Mouse (Mus musculus): ENCODE results near the gene Slc22a6.

Slc22a6 gene

DNA sequence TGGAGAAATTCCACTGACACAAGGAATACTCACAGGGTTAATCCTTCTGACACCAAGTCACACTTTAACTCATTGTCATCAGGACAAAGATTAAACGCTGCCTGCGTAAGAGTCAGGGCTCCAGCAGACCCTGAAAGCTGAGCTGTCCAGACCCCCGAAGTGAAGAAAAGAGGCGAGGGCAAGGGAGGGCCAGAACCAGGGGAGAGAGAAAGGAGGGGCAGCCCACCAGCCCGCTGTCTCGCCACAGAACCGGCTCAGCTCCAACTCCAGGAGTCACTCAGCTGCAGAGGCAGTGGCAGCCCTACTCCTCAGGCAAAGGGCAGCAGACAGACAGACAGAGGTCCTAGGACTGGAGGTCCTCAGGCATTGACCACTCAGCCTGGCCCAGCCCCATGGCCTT, at the start of gene Slc22a6:
Gene Slc22a6 (plus strand): TSS at position 136 of the 400 bp plus-strand sequence.
- no peak for DNase-seq (ENCODE audit: low read depth)

DNA sequence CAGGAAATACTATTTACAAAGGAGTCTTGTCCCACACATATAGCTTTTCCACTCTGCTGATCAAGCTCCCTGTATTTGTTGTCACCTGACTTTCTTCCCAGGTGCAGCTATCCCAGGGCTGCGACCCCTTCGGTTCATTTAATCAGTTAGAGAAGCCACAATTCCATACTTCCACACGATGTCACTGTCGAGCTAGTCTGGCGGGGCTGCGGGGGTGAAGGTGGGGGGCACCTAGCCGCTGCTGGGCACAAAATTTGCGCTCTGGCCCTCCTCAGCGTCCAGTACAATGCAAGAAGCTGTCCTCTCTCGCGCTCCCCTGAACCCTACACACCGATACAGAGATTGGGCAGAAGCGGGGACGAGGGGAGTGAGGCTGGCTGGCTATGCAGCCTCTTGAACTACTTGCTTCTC, 48.4 kb upstream of the Slc22a6 start:
- no peak for DNase-seq (ENCODE audit: low read depth)

DNA sequence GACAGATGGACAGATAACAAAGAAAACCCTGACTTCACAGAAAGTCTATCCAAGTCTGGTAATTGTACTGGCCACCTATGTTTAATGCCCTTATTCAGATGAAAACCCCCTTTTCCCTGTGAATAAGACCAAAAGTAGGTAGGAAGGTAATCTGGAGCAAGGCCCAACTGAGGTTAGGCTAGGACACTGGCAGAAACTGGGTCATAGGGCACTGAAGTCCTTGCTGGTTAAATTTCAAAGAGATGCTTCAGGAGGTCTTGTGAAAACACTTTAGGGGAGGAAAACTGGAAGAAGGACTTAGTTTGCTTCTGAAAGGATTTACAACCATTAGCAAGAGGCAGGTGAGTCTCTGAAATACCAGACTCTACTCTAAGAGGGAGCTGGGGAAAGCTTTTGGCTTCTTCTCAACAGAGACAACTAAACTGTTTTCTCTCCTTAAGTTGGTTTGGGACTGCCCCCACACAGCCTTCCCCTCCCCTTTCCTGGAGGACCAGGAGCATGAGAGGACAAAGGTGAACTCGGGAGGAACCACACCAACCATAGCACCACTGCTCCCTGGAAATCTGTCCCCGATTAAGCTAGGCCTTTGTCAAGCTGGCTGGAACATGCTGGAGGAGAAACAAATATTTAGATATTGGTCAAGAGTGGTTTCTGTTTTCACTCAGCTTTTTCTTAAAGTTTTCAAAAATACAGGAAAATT, 47.3 kb upstream of the Slc22a6 start:
- DNase-seq (ENCODE audit: low read depth), result no peak

DNA sequence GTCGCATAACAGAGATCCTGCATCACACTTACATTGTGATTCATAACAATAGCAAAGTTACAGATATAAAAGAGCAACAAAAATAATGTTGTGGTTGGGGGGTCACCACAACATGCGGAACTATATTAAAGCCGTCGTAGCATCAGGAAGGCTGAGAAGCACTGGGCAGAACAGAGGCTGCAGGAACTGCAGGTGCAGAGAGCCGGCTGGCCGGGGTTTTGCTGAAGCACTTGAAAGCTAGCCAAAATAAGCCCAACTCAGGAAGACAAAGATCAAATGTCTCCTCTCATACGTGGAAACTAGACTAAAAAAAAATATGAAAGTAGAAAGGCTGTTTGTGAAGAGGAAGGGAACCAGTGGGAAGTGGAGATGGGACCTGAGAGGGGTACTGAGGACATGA, 46.1 kb upstream of the Slc22a6 start:
- DNase-seq (ENCODE audit: low read depth), result no peak

DNA sequence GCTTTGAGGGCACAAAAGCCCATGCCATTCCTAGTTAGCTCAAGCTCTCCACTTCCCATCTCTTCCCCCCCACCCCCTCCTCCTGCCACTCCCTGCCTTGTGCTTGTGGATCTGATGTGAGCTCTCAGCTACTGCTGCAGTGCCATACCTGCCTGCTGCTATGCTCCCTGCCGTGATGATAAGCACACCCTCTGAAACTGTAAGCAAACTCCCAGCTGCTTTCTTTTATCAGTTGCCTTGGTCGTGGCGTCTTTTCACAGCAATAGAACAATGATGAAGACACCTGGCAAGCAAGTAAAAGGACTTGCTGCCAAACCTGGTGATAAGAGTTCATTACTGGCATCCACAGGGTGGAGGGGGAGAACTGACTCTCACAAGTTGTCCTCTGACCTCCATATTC, 45.4 kb upstream of the Slc22a6 start:
- DNase-seq (ENCODE audit: low read depth), result no peak

DNA sequence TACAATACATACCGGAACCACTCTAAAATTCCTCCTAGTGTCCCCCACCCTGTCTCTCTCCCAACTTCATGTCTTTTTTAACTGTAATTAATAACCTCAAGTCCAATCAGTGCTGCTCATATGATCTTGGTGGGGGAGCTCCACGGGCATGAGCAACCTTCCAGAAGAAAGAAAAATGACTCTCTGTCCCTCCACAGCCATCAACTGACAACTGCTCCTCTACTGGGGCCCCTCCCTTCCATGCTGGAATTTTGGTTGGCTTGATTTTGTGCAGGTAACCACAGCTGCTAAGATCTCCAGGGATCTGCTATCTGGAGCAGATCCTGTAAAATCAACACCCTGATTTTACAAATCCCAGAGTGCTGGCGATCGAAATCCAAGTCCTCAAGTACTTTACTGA, 40.4 kb upstream of the Slc22a6 start:
- no peak for DNase-seq (ENCODE audit: low read depth)

DNA sequence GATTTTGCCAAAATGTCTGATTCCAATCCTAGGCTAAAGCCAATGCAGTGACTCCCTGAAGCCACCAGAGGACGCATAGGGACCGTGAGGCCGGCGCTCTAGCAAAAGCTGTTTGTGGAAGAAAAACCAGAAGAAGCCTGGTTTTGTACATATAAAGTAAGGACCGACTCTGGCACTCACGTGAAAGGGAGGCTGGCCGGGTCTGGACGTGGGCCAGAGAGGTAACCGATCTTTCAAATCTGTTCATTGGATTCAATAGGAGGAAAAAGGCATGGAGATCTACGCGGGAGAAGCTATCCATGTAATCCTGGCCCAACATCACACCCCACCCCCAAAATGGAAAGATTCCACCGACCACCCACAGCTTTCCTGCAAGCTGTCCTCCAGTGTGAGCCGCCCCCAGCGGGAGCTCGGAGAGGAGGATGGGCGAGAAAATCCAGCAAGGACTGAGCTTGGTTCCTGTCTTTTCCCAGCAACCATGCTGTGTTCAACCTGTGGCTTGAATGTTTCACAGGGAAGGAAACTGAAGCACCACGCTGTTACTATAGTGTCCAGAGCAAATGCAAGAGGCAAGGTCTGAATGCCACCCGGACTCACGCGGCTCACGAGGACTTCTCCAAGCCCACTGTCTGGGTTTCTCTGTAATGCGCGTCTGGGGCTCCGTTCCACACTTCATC, 39.4 kb upstream of the Slc22a6 start:
- DNase-seq (ENCODE audit: low read depth), result peak; percentile 44

DNA sequence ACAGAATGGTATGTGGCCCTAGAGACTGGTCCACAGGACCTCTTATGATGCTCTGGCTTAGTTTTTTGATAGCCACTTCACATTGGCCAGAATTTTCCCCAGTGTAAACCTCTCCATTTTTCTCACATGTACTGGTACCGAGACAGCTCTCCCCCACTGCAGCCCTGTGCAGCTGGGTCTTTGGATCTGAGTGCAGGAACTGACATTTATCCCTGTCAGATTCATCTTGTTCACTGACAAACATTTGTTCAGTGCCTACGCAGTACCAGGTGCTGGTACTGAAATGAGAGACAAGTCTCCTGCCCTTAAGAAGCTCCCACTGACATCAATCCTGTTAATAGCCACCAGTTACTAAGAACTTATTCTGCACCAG, 38.9 kb upstream of the Slc22a6 start:
- DNase-seq (ENCODE audit: low read depth), result no peak

DNA sequence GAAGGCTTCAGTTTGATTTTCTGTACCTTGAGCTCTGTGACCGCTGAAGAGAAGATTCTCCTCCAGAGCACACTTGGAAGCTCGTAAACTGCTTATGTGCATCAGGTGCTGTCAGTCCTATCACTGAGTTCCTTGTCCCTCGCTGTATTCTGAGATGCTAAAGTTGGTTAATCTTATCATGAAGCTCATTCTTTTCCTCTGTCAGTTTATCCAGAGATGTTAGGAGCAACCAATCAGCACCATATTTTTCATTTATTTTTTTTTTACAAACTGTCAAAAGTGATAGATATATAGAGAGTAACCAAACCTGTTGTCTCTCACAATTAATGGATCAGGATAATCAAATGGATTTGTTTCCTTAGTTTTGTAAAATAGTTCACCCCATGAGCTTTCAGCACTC, 32.5 kb upstream of the Slc22a6 start:
- DNase-seq (ENCODE audit: low read depth), result no peak

DNA sequence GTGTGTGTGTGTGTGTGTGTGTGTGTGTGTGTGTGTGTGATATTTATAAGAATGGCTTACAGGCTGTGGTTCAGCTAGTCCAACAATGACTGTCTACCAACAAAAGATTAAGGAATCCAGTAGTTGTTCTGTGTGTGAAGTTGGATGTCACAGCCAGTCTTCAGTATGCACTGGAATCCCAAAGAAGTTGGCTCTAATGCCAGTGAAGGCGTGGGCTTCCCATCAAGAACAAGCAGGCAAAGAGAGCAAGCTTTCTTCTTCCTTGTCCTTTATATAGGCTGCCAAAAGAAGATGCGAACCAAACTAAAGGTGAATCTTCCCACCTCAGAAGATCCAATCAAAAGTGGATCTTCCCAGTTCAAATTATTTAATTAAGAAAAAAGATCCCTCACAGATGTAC, 31.9 kb upstream of the Slc22a6 start:
- no peak for DNase-seq (ENCODE audit: low read depth)

DNA sequence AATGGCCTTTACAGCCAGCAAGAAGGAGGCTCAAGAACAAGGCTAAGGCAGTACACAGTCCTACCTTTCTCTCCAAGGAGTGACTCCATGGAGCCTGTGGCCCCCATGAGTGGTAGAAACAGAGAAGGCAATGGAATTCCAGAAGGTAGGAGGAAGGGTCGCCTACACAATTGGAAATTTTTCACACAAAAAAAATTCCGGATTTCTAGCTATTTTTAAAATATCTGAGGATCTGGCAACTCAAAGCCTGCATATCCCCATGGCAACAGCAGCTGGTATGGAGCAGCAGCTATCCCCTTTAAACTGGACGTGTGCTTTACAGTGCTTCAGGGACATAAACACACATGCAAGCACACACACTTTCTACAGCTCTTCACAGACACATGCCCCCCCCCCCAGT, 31.5 kb upstream of the Slc22a6 start:
- DNase-seq (ENCODE audit: low read depth), result no peak

DNA sequence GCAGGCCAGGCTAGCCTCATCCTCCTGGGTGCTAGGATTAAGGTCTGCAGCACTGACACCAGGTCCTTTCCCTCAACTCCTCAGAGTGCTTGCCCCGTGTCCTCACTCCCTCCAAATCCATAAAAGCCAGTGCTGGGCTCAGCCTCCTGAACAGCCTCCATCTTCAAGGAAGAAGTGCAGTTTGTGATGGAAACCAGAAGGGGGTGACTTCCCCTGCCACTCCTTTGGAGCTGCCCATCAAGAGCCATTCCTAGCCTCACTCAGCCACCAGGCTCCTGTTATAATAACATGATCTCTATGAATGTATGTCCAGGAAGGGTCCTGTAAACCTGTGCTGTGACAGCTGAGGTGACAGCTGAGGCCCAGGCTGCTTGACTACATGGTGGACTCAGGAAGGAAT, 30.5 kb upstream of the Slc22a6 start:
- no peak for DNase-seq (ENCODE audit: low read depth)

DNA sequence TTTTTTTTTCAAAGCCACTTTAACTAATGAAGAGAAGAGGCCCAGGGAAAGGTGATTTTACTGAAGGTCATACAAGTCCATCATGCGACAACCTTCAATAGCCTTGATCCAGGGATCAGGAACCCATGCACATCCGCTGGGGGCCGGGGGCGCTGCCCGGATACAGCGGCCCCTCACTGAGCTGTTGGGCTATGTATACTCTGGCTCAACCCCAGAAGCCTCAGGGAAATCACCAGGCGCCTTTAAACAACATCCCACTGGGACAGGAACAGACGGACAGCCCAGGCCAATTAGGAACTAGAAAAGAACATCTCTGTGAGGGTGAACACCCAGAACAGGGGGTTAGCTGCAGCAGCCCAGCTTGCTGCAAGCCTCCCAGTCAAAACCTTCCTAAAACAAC, 26.9 kb upstream of the Slc22a6 start, which contains the start of gene Slc22a8:
Gene Slc22a8 (plus strand): TSS at position 301 of the 400 bp plus-strand sequence.
- DNase-seq (ENCODE audit: low read depth), result no peak

DNA sequence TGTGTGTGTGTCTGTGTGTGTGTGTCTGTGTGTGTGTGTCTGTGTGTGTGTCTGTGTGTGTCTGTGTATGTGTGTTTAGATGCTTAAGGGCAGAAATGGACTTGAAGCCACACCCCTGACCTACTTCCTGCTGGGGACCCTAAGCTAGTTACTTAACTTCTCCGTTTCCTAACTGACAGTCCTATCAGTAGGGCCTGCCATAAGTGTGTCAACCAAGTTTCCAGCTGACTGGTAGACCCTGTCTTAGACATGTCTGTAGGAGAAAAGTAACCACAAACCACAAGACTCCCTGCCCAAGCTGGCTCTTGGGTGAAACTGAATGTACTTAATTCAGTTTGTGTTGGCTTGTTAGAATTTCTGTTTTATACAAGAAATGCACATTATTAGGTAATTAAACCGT, 25.7 kb upstream of the Slc22a6 start:
- DNase-seq (ENCODE audit: low read depth), result no peak

DNA sequence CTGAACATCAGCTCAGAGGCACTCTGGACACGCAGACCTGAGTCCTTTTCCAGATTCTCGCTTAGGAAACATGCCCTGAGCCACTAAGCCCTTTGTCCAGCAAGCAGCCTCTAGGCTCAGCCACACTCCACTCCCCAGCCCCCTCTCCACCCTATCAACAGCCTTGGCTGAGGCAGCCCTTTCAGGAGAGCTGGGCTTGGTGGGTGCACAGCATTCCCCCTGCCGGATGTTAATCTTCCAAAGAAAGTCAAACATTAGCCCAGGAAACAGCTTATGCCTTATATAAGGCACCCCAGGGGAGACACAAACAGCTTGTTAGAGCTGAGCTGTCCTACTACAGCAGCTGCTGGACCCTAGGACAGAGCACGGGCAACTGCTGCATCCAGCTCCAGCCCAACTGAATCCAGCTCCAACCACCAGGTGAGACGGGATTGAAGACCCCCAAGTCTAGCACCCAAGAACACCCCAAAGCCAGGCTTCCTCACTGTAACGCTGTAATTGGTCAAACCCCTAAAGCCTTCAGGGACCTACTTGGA, 24.9 kb upstream of the Slc22a6 start:
- no peak for DNase-seq (ENCODE audit: low read depth)

DNA sequence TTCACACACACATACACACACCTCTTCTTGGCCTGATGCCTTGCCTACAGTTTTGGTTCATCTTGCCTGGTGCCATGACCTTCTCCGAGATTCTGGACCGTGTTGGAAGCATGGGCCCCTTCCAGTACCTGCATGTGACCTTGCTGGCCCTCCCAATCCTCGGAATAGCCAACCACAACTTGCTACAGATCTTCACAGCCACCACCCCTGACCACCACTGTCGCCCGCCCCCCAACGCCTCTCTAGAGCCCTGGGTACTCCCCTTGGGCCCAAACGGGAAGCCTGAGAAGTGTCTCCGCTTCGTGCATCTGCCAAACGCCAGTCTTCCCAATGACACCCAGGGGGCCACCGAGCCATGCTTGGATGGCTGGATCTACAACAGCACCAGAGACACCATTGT, 24.0 kb upstream of the Slc22a6 start:
- DNase-seq (ENCODE audit: low read depth), result no peak

DNA sequence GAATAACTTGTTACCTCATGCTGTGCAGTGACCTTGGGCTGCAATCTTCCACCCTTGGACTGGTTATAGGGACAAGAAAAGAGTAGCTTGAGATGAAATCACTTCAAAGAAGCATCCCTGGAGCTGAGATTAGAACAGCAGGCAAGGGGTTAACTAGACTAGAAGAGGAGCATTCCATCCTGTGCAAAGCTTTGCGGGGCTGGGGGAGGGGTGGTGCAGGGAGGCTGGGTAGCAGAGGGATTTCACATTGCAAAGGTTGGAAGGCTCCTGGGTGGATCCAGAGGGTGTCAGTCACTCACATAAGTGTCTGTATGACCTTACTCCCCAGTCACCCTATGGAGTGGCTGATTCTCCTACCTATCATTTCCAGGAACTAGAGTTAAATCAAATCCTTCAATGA, 23.3 kb upstream of the Slc22a6 start:
- no peak for DNase-seq (ENCODE audit: low read depth)

DNA sequence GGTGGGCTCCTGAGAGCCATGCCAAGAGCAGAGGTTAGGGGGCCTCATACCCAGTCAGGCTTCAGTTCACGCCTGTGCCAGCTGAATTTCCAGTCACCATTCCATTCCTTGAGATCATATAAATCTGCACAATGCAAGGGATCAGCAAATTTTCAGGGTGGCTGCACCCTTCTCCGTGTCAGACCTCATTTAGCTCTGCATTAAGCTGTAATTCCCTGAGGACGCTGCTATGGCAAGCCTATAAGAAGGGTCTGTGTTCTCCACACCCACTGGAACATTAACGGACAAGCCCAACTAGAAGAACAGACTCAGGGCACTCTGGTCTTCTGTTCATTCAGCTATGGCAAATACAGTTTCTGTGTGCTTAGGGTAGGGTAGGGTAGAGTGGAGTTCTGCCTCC, 20.6 kb upstream of the Slc22a6 start:
- DNase-seq (ENCODE audit: low read depth), result no peak

DNA sequence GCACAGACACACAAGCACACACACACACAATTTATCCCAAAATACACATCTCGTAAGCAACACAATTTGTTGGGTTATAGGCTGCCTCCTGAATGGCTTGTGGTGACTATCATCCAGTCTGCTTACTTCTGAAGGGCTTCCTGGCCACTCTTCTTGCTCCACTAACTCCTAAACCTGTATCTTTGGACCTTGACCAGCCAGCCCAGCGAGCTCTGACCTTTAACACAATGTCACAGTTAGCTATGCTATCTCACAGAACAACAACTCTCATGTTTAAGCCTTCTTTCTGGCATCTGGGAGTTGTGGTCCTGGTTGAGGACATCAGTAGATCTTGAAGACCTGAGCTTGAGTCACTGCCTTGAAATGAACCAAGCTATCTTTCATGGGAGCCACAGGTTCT, 18.6 kb upstream of the Slc22a6 start:
- DNase-seq (ENCODE audit: low read depth), result no peak

DNA sequence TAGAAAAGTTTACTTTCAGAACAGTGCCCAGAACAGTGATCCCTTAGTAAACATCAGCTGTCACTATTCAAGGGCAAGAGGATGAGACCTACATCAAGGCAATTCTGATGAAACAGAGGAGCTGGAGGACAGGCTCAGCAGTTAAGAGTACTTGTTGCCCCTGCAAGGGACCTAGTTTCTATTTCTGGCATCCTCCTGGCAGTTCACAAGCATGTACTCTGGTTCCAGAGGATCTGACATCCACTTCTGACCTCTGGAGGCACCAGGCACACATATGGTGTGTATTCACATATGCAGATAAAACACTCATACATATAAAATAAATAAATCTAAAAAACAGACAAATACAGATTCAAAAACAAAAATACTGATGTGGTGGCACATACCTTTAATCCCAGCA, 15.9 kb upstream of the Slc22a6 start:
- no peak for DNase-seq (ENCODE audit: low read depth)

DNA sequence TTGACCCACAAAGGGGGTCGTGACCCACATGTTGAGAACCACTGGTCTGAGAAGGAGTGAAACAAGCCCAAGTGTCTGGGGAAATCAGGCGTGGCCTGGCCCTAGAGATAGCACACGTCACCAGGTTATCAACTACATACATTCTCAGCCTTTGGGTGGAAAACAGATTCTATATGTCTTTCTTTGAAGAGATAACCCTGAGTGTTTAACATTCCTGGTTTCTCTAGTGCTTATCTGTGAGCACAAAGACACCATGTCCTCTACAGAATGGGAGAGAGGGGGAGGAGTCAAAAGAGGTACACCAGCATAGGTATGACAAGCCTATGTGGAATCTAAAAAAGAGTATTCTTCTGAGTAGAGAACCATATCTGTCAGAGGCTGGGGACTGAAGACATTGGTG, 14.9 kb upstream of the Slc22a6 start:
- peak; percentile 82 for DNase-seq (ENCODE audit: low read depth)

DNA sequence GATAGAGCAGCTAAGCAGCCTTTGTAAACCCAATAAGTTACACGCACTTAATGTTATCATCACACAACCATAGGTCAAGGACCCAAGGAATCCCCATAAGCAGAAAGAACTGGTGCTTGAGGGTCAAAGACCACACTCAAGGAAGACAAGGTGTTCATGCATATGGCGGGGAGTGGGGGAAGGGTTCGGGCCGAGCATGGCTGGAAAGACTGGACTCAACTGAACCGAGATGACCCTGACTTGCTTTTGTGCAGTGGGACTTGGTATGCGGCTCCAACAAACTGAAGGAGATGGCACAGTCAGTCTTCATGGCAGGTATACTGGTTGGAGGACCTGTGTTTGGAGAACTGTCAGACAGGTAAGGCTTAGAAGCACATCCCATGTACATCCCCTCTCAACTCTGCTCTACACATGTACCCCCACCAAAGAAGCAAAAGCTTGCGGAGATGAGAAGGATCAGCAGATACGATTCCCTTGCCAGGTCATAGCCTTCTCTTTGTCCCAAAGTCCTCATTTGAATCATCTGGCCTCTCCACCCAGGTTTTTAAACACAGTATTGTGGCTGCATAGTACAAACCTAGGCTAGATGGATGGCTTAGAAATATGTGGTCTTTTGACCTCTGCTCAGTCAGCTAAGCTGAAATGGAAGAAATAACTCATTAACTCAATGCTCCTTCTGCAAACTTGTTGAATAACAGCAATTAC, 13.2 kb upstream of the Slc22a6 start:
- no peak for DNase-seq (ENCODE audit: low read depth)

DNA sequence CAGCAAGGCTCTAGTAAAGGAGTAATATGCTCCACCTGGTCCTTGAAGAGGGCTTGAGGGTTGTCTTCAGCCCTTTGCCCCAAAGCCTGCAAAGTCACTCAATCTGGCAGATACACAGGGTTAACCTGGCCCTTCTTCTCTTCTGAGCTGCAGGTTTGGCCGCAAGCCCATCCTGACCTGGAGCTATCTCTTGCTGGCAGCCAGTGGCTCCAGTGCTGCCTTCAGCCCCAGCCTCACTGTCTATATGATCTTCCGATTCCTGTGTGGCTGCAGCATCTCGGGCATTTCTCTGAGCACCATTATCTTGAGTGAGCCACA, 12.6 kb upstream of the Slc22a6 start:
- no peak for DNase-seq (ENCODE audit: low read depth)

Data from c-Kit-positive CD71-positive TER-119-negative erythroid progenitor cells, embryonic 14.5 days (primary cell).